Mouse (Mus musculus): ENCODE data around the gene Zbtb40. TPM values are rescaled to one million over a fixed set of nuclear protein-coding genes. Genes with fewer than 3 reads are reported as not detected.

Gene Zbtb40
- total RNA-seq (2021), result 10 to 100 TPM; 13.8 to 15.1 TPM

GRCm38 (mm10) chr4:137048550-137049032 lies at the start of gene Zbtb40:
Gene Zbtb40 (minus strand): TSS chr4:137048801.
- peak; percentile 96 to 98 for DNase-seq (ENCODE audit: low spot score in 2 of 2)
- intact Hi-C loops (cut with DNase I), result loop anchor here (5.0 kb wide), 1 partner anchor 51 kb away; no protein-coding TSS in a partner anchor

GRCm38 (mm10) chr4:137097984-137098327 lies 49.4 kb upstream of the Zbtb40 start:
- DNase-seq (ENCODE audit: low spot score in 2 of 2), result no peak
- intact Hi-C loops (cut with DNase I), result loop anchor here (10.0 kb wide), 1 partner anchor 297 kb away; no protein-coding TSS in a partner anchor

DNA sequence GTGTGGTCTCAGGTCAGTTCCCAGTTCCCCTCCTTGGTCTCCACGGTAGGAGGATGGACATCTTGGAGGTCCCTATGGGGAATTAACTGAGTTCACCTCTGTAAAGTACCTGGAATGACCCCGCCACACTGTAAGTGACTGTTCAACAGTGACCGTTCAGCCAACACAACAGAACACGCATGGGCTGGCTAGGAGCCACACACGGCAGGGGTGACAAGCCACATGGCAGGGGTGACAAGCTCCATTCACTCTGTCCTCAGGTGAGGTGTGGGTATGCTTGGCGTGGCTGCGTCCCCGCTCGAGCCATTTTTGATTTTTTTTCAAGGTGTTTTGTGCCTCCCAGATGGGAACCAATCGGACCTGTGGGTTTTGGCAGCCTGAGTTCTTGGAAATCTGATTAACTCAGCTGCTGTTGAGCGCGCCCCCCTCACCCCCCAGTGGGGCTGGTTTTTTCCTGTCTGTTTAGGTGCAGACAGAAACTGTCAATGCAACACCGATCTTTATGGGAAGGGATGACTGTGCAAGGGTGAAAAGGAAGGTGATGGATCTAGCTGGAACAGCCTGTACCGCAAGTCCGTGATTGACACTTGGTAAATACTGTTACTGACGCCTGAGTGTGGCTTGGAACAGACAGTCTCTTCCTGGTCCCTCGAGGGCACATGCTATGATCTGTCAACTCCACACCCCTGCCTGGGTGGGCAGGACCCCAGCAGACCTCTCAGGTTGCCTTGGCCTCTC lies 48.8 kb upstream of the Zbtb40 start:
- DNase-seq (ENCODE audit: low spot score in 2 of 2), result no peak
- intact Hi-C loops (cut with DNase I), result loop anchor here (10.0 kb wide), 1 partner anchor 297 kb away; no protein-coding TSS in a partner anchor

DNA sequence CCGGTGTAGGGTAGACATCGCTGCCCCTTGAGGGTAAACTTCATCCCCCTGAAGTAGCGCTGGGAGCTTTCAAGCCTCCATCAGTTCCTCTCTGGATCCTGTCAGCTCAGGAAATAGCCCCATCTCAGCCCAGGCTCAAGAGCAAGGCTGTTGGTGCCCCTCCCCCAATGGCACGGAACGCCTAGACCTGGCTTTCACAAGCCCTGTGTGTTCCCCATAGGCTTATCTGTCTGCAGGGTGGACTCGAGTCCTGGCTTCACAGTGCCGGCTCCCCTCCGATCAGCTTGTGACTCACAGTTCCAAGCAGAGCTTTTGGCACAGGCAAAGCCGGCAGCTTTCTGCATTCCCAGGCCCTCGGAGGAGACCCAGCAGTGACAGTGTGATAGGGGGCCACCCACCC lies 47.8 kb upstream of the Zbtb40 start:
- no peak for DNase-seq (ENCODE audit: low spot score in 2 of 2)
- intact Hi-C loops (cut with DNase I), result loop anchor here (10.0 kb wide), 1 partner anchor 298 kb away; no protein-coding TSS in a partner anchor

DNA sequence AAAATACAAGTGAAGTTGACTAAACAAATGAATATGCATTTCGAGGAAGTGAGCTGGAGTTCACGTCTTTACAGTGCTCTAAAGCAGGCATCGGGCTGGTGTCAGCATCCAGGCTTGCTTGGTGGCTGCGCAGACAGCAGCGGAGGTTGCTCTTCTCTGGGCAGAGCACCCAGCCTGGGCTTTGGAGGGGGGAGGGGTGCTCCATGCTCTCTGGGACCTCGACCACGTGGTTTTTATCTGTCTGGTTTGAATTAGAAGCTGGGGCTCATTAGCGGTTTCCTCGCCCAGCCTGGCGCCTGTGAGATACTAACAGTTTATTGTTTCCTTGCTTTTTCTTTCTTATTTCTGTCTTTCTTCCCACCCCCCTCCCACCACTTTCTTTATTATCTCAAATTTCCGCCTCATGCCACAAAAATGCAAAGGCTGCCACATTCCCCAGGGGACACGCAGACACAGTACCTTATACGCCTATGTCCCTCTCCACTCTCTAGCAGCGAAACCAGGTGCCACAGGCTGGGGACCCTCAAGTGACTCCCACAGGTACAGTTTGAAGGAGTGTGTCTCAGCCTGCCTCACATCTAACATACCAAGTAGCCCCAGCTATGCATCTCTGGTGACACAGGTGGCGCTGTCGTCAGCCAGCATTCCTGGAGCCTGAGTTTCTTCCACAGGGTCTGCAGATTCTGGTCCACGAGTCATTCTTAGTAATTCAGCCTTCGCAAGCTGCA lies 36.6 kb upstream of the Zbtb40 start:
- DNase-seq (ENCODE audit: low spot score in 2 of 2), result peak; percentile 24 to 60
- intact Hi-C loops (cut with DNase I), result loop anchor here (10.0 kb wide), 1 partner anchor 340 kb away; no protein-coding TSS in a partner anchor

DNA sequence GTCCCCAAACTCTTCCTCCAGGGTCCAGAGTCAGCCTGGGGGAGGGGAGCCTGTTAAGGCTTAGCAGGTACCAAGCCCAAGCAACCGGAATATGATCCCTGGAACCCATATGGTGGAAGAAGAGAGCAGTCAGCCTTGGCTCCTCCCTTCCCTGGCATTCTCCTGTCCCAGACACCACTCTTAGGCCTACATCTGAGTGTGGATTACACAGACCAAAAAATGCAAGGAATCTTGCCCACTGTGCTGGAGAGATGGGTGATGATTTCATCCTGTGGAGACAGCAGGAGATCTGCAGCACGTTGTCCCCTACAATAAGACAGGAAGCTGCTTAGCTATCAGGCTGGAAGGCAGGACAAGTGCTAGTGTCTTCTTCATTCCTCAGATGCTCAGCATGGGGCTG lies 34.3 kb upstream of the Zbtb40 start:
- DNase-seq (ENCODE audit: low spot score in 2 of 2), result no peak
- intact Hi-C loops (cut with DNase I), result loop anchor here (10.0 kb wide), 1 partner anchor 342 kb away; no protein-coding TSS in a partner anchor

DNA sequence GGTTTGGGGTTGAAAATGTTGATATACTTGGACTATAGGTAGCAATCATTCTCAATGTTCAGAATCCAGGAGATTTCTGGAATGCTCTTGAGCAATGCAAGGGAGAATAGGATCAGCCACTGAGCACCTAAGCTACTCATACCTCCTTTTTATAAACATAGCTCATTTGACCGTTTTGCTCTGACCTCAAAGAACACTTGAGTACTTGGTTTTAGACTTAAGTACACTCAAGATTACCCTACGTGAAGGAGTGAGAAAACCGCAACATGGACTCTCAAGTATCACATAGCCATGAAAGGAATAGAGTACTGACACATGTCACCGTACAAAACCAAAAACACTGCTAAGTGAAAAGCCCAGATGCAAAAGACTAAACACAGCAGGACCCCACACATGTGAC lies 32.8 kb upstream of the Zbtb40 start:
- DNase-seq (ENCODE audit: low spot score in 2 of 2), result no peak
- intact Hi-C loops (cut with DNase I), result loop anchor here (10.0 kb wide), 1 partner anchor 343 kb away; no protein-coding TSS in a partner anchor

- intact Hi-C loops (cut with DNase I), result loop anchor here (5.0 to 10.0 kb wide), 2 partner anchors 85 to 402 kb away; no protein-coding TSS in a partner anchor
- no peak for DNase-seq (ENCODE audit: low spot score in 2 of 2)
Observed at GRCm38 (mm10) chr4:137077216-137077615, 28.6 kb upstream of the Zbtb40 start.

GRCm38 (mm10) chr4:137071204-137071603 lies 22.6 kb upstream of the Zbtb40 start:
- DNase-seq (ENCODE audit: low spot score in 2 of 2), result no peak
- intact Hi-C loops (cut with DNase I), result loop anchor here (5.0 to 10.0 kb wide), 2 partner anchors 396 to 424 kb away; no protein-coding TSS in a partner anchor

DNA sequence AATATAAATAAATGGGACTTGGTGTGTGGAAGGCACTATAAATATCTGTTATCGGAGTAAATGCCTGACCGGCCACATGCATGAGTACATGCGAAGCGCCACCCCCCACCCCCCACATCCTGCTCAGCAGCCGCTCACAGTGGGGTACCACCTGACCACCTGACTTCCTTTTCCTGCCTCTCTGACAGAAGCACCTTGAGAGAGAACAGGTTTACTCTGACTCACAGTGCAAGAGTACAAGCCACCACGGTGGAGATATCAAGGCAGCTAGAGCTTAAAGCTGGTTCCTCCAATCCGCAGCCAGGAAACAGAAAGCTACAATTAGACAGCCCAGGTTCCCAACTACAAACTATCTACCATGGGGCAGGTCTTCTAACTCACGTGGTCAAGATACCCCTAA lies 19.9 kb upstream of the Zbtb40 start:
- intact Hi-C loops (cut with DNase I), result no loop called here
- no peak for DNase-seq (ENCODE audit: low spot score in 2 of 2)

- intact Hi-C loops (cut with DNase I), result no loop called here
- no peak for DNase-seq (ENCODE audit: low spot score in 2 of 2)
Observed at GRCm38 (mm10) chr4:137065846-137066245, 17.2 kb upstream of the Zbtb40 start.

GRCm38 (mm10) chr4:137054932-137055331 lies 6.3 kb upstream of the Zbtb40 start:
- DNase-seq (ENCODE audit: low spot score in 2 of 2), result no peak
- intact Hi-C loops (cut with DNase I), result loop anchor here (5.0 kb wide), 1 partner anchor 368 kb away; no protein-coding TSS in a partner anchor

DNA sequence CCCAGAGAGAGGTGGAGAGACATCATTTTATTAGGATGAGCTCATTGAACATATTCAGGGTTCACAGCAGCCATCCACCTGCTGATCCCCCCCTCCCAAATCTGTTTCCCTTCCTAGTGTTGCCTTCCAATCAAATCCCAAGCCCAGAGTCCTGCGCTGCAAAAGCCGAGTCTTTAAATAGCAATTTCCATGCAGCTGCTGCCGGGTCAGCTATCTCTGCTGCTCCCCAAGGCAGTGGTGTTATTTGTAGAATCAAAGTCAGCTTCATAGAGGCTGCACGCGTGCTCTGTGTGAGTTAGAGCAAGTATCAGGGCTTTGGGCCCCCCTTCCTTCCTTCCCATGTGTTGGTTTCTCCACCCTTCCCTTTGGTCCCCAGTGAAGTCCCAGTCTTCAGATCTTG lies 5.2 kb upstream of the Zbtb40 start:
- intact Hi-C loops (cut with DNase I), result no loop called here
- no peak for DNase-seq (ENCODE audit: low spot score in 2 of 2)

DNA sequence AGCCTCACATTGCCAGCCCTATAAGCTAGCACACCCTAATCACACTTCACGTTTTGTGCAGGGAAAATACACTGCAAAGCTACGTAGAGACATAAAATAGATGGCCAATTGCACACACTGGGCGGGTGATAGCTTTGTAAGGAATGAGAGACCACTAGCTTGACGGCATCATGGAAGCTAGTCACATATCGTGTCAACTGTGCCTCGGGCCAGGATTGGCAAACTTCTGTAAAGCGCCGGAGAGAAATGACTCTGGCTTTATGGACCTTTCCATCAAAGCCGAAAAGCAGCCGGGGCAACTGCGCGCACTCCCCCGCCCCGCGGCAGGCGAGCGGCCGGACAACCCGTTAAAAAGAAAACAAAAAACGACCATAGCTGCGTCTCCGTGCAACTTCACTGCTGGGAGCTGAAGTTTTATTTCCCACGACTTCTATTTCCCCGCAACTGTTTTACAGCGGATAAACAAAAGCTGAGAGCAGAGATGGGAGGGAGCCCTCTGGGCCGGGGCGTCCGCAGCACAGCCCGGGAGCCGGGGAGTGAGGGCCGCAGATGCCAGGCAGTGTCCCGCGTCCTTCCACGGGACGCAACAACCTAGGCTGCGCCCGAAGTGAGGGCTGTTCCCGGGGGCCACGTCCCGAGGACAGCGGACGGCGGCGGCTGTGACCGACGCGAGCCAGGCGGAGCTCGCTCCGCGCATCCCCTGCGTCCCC lies 606 bp downstream of the Zbtb40 start:
- DNase-seq (ENCODE audit: low spot score in 2 of 2), result no peak
- intact Hi-C loops (cut with DNase I), result loop anchor here (5.0 kb wide), 1 partner anchor 51 kb away; no protein-coding TSS in a partner anchor

- intact Hi-C loops (cut with DNase I), result loop anchor here (5.0 kb wide), 1 partner anchor 49 kb away; no protein-coding TSS in a partner anchor
- DNase-seq (ENCODE audit: low spot score in 2 of 2), result no peak
Observed at GRCm38 (mm10) chr4:137046110-137046509, 2.5 kb downstream of the Zbtb40 start.

DNA sequence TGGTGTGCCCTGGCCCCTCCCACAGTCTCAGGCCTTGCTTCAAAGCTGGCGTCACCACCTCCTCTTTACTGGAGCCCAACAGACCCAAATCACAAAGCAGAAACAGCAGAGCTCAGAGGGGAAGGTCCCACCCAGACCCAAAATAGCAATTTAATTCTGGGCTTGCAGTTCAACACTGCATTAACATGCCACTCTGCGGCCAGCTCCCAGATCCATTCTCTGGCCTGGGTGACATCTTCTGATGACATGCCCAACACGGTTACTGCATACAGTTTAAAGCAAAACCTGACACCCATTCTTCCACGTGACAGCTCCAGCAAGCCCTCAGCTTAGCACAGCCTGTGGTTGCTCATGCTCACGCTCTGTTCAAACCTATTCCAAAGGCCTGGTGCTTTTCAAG lies 4.1 kb downstream of the Zbtb40 start:
- peak in 1 of 2 experiments; percentile 29 for DNase-seq (ENCODE audit: low spot score in 2 of 2)
- intact Hi-C loops (cut with DNase I), result no loop called here

DNA sequence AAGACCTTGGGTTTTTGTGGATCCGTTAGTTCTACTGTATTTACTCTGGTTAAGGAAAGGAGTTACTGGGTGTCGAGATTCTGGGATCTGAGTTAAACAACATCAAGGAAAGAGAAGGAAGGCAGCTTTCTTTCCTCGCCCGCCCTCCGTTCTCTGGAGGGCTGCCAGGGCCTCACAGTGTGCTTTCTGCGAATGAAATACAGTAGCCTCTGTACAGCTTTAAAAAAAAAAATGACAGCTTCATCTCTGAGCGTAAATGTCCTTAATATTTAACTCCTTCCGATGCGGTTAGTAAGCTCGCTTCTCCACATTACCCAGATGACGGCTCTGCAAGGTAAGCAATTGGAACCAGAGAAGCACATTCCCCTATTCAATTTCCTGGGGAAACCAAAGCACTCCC lies 4.8 kb downstream of the Zbtb40 start:
- DNase-seq (ENCODE audit: low spot score in 2 of 2), result peak; percentile 37 to 43
- intact Hi-C loops (cut with DNase I), result no loop called here

GRCm38 (mm10) chr4:137042039-137042438 lies 6.6 kb downstream of the Zbtb40 start:
- DNase-seq (ENCODE audit: low spot score in 2 of 2), result no peak
- intact Hi-C loops (cut with DNase I), result no loop called here

- DNase-seq (ENCODE audit: low spot score in 2 of 2), result no peak
- intact Hi-C loops (cut with DNase I), result no loop called here
Observed at GRCm38 (mm10) chr4:137041161-137041621, 7.4 kb downstream of the Zbtb40 start.

All from left cerebral cortex, postnatal 25 days (tissue).